Mouse (Mus musculus) skeletal muscle tissue, adult 2 months (tissue): ENCODE measurements around the gene Dnlz.

Experiments used
- DNase-seq: peaks from one replicate; pipeline ENCODE4 v3.0.0-alpha.2; 2012; ENCODE audit warnings: low read depth, low spot score

The Dnlz gene

DNA sequence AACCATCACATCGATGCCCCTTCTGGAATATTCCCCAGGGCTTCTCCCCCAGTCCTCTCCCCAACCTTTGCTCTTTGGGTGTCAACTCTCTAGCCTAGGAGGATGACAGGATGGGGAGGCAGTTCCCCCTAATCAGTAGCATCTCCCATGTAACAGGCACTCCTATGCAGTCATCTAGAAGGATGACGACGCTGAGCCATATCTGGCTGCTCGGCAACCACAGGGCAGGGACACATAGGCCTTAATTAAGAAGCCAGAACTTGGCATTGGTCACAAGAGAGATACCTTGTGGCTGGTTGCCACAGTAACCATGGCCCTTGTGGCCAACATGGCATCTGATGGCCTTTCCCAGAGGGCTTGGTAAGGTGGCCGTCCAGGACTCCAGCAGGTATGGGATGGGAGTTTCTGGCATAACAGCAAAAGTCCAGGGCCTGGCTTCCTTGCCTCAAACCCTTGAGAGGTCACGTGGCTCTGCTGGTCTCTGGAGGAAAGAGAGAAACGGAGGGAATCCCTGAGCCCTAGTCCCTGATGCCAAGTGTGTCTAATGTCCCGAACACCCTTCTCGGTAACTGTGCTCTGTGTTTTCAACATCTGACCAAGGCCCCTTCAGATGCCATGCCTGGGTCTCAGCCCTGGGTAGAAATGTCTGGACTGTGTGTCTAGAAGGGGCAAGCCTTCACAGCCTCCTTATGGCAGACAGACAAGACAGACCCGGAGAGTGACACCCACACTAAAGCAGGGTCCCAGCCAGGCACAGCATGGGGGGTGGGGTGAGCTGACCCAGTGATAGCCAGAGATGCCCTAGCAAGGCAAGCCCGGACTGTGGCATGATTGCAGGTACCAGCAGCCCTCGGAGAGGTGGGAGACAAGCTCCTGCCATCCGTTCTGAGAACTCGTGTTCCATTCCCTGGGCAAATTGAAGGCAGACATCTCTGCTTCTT lies 31.4 kb downstream of the Dnlz start:
- no peak for DNase-seq

DNA sequence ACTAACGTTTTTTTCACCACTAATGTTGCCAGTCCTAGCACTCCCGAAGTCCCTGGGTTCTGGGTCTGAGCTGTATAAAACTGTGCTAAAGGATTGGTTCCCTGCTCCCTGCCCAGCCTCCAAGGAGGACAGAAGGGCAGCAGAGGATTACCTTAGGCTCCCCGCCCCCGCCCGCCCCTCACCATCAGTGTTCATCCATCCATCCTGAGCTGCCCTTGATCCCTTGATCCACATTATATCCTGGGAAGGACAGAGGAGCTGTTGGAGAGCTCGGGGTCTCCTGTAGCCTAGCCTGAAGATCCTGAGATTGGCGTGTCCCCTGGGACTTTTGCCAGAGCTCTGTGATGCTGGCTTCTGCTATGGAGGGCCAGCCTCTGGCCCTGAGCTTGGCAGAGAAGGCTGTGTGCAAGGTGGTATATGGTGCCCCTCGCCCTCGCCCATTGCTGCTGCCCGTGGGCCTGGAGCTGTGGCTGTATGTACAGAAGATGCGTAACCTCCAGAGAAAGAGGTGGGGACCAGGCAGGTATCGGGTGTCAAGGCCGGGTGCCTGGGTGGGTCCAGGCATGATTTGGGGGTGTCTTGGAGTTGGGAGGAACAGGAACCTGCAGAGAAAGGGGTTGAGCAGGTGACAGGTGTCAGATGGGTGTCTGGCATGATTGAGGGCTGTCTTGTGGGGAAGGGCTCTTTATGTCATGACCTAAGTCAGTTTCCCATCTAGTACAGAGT lies 32.2 kb downstream of the Dnlz start:
- no peak for DNase-seq

DNA sequence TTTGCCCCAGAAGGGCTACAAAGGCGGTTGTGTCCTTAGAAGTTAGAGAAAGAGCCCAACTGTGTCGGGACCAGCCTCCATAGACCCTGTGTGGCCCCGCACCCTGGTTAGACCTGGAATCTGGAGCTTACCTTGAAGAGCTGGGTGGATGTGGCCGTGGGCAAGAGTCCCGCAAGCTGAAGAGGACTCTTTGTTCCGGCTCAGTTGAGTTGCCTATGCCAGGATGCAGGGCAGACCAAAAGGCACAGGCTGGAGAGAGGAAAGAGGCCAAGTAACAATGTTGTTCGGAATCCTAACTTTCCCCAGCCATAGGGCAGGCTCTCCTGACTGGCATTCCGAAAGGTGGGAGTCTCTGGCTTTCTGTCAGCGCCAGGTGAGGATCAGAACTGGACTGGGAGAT lies 32.8 kb downstream of the Dnlz start:
- no peak for DNase-seq

GRCm38 (mm10) chr2:26317991-26318672 lies 33.8 kb downstream of the Dnlz start:
- no peak for DNase-seq

GRCm38 (mm10) chr2:26317371-26317770 lies 34.5 kb downstream of the Dnlz start:
- no peak for DNase-seq

DNA sequence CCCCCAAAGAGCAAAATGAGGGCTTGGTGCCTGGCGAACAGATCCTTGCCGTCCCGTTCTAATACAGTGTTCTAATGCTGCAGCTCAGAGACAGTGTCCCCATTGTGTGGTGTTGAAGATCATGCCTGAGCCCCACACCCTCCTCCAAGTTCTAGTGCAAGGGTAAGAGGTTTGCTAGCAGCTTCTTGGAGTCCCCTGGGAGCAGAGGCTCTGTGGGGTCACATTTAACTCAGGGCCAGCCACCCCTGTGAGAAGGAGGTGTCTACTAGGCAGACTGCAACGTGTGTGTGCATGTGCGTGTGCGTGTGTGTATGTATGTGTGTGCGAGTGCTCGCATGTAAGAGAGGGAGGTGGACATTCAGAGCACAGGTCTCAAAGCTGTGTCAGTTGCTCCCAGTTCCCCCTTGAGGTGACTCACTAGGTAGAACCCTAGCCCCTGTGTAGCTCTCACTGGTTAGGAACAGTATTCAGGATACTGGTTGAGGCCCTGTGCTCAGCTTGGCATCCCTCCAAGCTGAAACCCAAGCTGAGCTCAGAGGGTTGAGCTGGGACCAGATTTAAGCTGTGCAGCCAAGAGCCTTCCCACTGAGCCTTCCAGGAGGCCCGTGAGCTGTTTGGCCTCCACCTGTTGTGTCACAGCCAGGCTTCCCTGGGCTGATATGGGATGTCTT lies 35.2 kb downstream of the Dnlz start:
- peak; percentile 70 for DNase-seq

DNA sequence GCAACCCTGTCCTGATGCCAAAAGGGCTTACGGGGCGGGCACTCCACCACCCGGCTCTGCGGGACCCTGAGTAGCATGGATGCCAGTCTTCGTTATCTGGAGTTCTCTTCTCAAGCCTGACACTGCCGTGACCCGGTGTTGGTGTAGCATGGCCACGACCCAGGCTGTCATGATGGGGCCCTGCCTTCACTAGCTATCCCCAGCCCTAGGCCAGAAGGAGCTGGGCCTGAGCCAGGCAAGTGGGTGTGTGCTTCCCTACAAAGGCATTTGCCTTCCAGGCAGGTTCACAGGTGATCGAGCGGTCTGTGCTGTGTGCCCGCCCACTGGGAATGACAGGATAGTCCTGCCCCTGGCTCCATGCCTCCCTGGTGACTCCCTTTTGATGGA lies 36.0 kb downstream of the Dnlz start:
- DNase-seq = peak; percentile 32

DNA sequence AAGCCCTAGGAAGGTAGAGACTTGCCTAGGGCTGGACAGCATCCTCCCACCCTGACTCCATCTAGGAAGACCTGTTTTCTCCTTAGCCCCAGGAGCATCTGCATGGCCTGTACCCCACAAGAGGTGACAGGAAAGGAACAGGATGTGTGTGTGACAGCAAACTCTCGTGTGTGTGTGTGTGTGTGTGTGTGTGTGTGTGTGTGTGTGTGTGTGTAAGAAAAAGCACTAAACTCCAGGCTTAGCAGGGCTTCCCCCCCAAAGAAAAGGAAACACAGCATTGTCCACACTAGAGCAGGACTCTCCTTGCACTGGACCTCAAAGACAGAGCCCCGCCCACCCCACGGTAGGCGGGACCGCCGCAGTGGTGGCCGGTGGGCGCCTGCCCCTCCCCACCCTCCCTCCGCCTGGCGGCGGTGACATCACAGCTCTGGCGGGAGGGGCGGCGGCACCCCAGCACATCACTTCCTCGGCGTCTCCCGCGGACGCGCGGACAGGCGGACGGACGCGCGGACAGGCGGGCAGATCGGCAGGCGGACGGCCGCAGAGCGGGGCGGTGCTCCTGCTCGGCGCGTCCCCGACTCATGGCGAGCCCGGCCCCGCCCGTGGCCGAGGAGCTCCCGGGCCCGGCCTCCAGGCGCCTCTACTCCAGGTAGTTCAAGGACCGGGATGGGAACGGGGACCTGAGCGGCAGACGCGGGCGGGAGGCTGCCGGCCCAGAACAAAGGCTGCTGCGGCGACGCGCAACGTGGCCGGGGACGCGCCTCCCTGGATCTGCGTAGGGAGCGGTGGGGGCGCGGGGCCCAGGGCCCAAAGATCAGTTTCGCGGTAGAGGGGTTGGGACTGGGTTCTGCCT lies 36.6 kb downstream of the Dnlz start, which contains the start of gene Gpsm1:
Gene Gpsm1 (plus strand): TSS at position 444 of the 853 bp plus-strand sequence.
- DNase-seq = peak; percentile 72

DNA sequence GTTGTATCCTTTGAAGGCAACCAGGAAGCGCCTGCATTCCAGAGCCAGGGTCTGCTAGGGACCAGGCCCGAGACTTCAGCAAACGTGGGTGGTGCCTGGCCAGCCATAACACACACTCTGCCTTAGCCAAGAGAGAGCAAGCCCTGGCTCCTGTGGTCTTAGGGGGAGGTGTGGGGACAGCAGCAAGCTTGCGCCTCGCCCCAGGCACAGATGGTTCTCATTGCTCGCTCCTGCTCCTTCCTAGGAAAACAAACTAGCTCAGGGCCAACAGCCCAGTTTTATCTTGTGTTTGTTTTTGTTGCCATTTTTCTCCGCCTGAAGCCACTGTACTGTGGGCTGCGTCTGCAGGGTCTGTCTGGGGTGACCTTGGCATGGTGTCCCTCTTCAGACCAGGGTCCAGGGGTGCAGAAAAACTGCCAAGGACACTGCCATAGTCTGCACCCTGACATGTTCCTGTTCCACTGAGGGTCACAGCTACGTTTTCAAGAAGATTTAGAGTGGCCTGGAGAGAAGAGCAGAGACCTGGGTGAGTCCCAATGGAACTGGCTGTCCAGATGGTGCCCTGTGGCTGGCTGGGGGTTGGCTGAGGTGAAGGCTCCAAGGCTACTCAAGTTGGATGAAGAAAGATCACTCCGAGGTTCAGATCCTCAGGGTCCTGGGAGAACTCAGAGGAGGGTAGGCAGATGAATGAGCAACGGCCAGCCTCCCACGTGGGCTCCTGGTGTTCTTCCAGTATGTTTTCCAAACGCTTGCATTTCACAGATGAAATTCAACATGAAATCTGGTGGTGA lies 37.4 kb downstream of the Dnlz start:
- DNase-seq = peak; percentile 71

DNA sequence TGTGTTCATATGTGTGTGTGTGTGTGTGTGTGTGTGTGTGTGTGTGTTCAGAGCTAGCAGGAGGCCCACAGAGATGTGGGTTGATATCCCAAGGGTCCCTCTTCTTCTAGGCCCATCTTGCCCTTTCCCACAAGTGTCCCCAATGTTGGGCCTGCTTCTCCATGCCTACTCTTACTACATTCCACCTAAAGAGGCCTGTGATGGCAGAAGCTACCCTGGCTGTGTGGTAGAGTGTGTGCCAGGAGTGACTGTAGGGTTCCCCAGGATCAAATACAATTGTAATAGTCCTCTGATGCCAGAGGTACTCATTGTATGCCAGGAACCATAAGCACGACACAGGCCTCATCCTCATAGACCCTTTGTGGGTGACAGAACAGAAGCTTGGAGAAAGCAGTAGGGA lies 38.5 kb downstream of the Dnlz start:
- no peak for DNase-seq

GRCm38 (mm10) chr2:26312812-26313211 lies 39.1 kb downstream of the Dnlz start:
- DNase-seq = no peak

GRCm38 (mm10) chr2:26311936-26312335 lies 40.0 kb downstream of the Dnlz start:
- no peak for DNase-seq

- DNase-seq = peak; percentile 34
Measured at GRCm38 (mm10) chr2:26309739-26310138, 42.2 kb downstream of the Dnlz start.

GRCm38 (mm10) chr2:26306702-26307101 lies 45.2 kb downstream of the Dnlz start:
- no peak for DNase-seq

DNA sequence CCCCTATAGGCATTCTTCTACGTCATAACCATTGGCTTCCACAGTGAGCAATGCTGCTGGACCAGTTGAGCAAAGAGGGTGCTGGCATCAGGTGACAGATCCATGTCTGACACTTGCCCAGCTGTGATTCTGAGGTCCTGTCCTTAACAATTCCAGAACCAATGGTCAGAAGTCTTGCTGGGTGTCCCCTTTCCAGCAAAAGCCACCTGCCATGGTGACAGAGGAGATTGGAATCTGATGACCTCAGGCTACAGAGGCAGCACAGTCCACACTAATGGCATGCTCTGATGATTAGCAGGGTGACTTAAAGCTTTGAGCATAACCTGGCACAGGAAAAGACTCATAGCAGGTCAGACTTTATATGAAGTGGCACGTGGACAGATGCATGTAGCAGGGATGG lies 46.4 kb downstream of the Dnlz start:
- DNase-seq = no peak

DNA sequence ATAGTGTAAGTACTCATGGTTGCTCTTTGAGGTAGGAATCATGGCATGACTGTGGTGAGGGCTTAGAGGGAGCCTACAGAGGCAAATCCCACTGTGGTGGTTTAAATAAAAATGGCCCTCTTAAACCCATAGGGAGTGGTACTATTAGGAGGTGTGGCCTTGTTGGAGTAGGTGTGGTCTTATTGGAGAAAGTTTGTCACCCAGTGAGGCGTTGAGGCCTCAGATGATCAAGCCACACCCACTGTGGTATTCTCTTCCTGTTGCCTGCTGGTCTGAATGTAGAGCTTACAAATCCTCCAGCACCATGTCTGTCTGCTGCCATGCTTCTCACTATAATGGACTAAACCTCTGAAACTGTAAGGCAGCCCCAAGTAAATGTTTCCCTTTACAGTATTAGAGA lies 47.2 kb downstream of the Dnlz start:
- DNase-seq = no peak

- no peak for DNase-seq
Measured at GRCm38 (mm10) chr2:26302005-26302503, 49.9 kb downstream of the Dnlz start.

- DNase-seq = peak; percentile 74
Measured at GRCm38 (mm10) chr2:26300808-26301174, 51.1 kb downstream of the Dnlz start.

GRCm38 (mm10) chr2:26300161-26300807 lies 51.6 kb downstream of the Dnlz start:
- no peak for DNase-seq
